Mouse (Mus musculus) adrenal gland, adult 2 months (tissue): Measurements from ENCODE around the gene Ifitm6. TPM values are rescaled to one million over a fixed set of nuclear protein-coding genes. Genes with fewer than 3 reads are reported as not detected.
"Not testable (repeated sequence)": the region's sequence is repeated elsewhere in the genome, so short reads cannot be mapped to it uniquely, and the experiment has no call there.

ENCODE experiments used
- DNase-seq: peaks from one replicate; pipeline ENCODE4 v3.0.0; 2021
- polyA plus RNA-seq: library from polyadenylated mRNA; depleted of rRNA; stranded (reverse); fragments of >200 nt; gene quantifications from 2 replicates; pipeline ENCODE4 v1.2.3, GENCODE M21; 2012; rRNA removed
- total RNA-seq, 2 experiments: library from RNA; stranded (reverse); gene quantifications; 2 replicates each; pipeline ENCODE4 v1.2.3; 2021

Ifitm6 gene
- total and polyA plus RNA-seq, 3 experiments: 0.39 to 0.93 TPM; not detected in 1

GRCm38 (mm10) chr7:140971479-140972171 lies 46.1 kb downstream of the Ifitm6 start:
- no peak for DNase-seq

GRCm38 (mm10) chr7:140970931-140971330 lies 46.8 kb downstream of the Ifitm6 start:
- no peak for DNase-seq

GRCm38 (mm10) chr7:140968710-140969109 lies 49.0 kb downstream of the Ifitm6 start:
- not testable (repeated sequence) for DNase-seq

- no peak for DNase-seq
These were observed 49.7 kb downstream of the Ifitm6 start for GRCm38 (mm10) chr7:140967862-140968591.

GRCm38 (mm10) chr7:140966921-140967320 lies 50.8 kb downstream of the Ifitm6 start, which contains the start of gene Ifitm1:
Gene Ifitm1 (plus strand): TSS chr7:140967221.
- no peak for DNase-seq

Other genes starting within 250 kb of the Ifitm6 start
Only the 30 nearest of the 31 such genes appear.
- not detected for gene Syce1, start 230.1 kb downstream of the Ifitm6 start, total RNA-seq
- gene Syce1, start 230.1 kb downstream of the Ifitm6 start, polyA plus RNA-seq: not detected in 2 replicates
- 1 to 10 TPM; 2.2 to 5.3 TPM for gene Zfp941, start 195.7 kb downstream of the Ifitm6 start, total RNA-seq
- 0.08 and 0.29 TPM in 2 replicates for gene Zfp941, start 195.7 kb downstream of the Ifitm6 start, polyA plus RNA-seq
- 1 to 10 TPM in 1 of 2 experiments, not detected in 1; 1.7 TPM for gene Urah, start 182.9 kb downstream of the Ifitm6 start, total RNA-seq
- gene Urah, start 182.9 kb downstream of the Ifitm6 start, polyA plus RNA-seq: 0.98 and 3.1 TPM in 2 replicates
- gene Scgb1c1, start 172.4 kb downstream of the Ifitm6 start, total RNA-seq: not detected
- gene Scgb1c1, start 172.4 kb downstream of the Ifitm6 start, polyA plus RNA-seq: not detected in 2 replicates
- under 1 TPM in 1 of 2 experiments, not detected in 1; 0.26 TPM for gene Odf3, start 170.1 kb downstream of the Ifitm6 start, total RNA-seq
- 3.0 and 4.4 TPM in 2 replicates for gene Odf3, start 170.1 kb downstream of the Ifitm6 start, polyA plus RNA-seq
- gene Gm45785, start 161.6 kb downstream of the Ifitm6 start, total RNA-seq: not detected
- 0.44 and 0.46 TPM in 2 replicates for gene Gm45785, start 161.6 kb downstream of the Ifitm6 start, polyA plus RNA-seq
- 10 to 100 TPM; 60.4 to 66.4 TPM for gene Ric8a, start 161.0 kb downstream of the Ifitm6 start, total RNA-seq
- 93.7 and 102 TPM in 2 replicates for gene Ric8a, start 161.0 kb downstream of the Ifitm6 start, polyA plus RNA-seq
- gene Bet1l, start 160.3 kb downstream of the Ifitm6 start, total RNA-seq: 10 to 100 TPM; 32.0 to 34.7 TPM
- gene Bet1l, start 160.3 kb downstream of the Ifitm6 start, polyA plus RNA-seq: 18.0 and 20.2 TPM in 2 replicates
- 100 to 1,000 TPM; 104 to 122 TPM for gene Psmd13, start 136.0 kb downstream of the Ifitm6 start, total RNA-seq
- gene Psmd13, start 136.0 kb downstream of the Ifitm6 start, polyA plus RNA-seq: 37.4 and 46.4 TPM in 2 replicates
- 10 to 100 TPM; 28.3 to 35.6 TPM for gene Sirt3, start 135.6 kb downstream of the Ifitm6 start, total RNA-seq
- gene Sirt3, start 135.6 kb downstream of the Ifitm6 start, polyA plus RNA-seq: 41.2 and 47.4 TPM in 2 replicates
- 1,000 to 10,000 TPM; 1,499 to 1,761 TPM for gene Cox8b, start 117.5 kb downstream of the Ifitm6 start, total RNA-seq
- gene Cox8b, start 117.5 kb downstream of the Ifitm6 start, polyA plus RNA-seq: 454 and 875 TPM in 2 replicates
- 1 to 10 TPM; 1.0 to 2.0 TPM for gene Nlrp6, start 97.0 kb downstream of the Ifitm6 start, total RNA-seq
- gene Nlrp6, start 97.0 kb downstream of the Ifitm6 start, polyA plus RNA-seq: 0.62 and 1.2 TPM in 2 replicates
- 10 to 100 TPM; 26.5 to 48.7 TPM for gene Pgghg, start 76.5 kb downstream of the Ifitm6 start, total RNA-seq
- gene Pgghg, start 76.5 kb downstream of the Ifitm6 start, polyA plus RNA-seq: 56.0 and 59.0 TPM in 2 replicates
- gene Ifitm5, start 67.6 kb downstream of the Ifitm6 start, total RNA-seq: 1 to 10 TPM in 1 of 2 experiments, under 1 TPM in 1; 0.78 to 1.3 TPM
- 1.2 and 2.7 TPM in 2 replicates for gene Ifitm5, start 67.6 kb downstream of the Ifitm6 start, polyA plus RNA-seq
- not detected for gene Gm45717, start 62.0 kb downstream of the Ifitm6 start, total RNA-seq
- gene Gm45717, start 62.0 kb downstream of the Ifitm6 start, polyA plus RNA-seq: not detected in 2 replicates
- 100 to 1,000 TPM; 504 to 654 TPM for gene Ifitm2, start 61.9 kb downstream of the Ifitm6 start, total RNA-seq
- 947 and 952 TPM in 2 replicates for gene Ifitm2, start 61.9 kb downstream of the Ifitm6 start, polyA plus RNA-seq
- gene Ifitm1, start 50.7 kb downstream of the Ifitm6 start, total RNA-seq: 10 to 100 TPM in 1 of 2 experiments, 1 to 10 TPM in 1; 7.6 to 14.6 TPM
- gene Ifitm1, start 50.7 kb downstream of the Ifitm6 start, polyA plus RNA-seq: 23.9 and 29.4 TPM in 2 replicates
- gene Ifitm3, start 7.2 kb downstream of the Ifitm6 start, total RNA-seq: 100 to 1,000 TPM; 102 to 148 TPM
- gene Ifitm3, start 7.2 kb downstream of the Ifitm6 start, polyA plus RNA-seq: 140 and 146 TPM in 2 replicates
- gene Gm17387, start 11.2 kb upstream of the Ifitm6 start, total RNA-seq: not detected
- gene Gm17387, start 11.2 kb upstream of the Ifitm6 start, polyA plus RNA-seq: not detected in 2 replicates
- 1 to 10 TPM; 1.4 to 3.0 TPM for gene B4galnt4, start 43.2 kb upstream of the Ifitm6 start, total RNA-seq
- gene B4galnt4, start 43.2 kb upstream of the Ifitm6 start, polyA plus RNA-seq: 1.7 and 5.1 TPM in 2 replicates
- gene Pkp3, start 60.3 kb upstream of the Ifitm6 start, total RNA-seq: 1 to 10 TPM in 1 of 2 experiments, under 1 TPM in 1; 0.89 to 1.5 TPM
- gene Pkp3, start 60.3 kb upstream of the Ifitm6 start, polyA plus RNA-seq: 0.68 and 1.4 TPM in 2 replicates
- 1 to 10 TPM; 2.8 to 5.3 TPM for gene Sigirr, start 82.6 kb upstream of the Ifitm6 start, total RNA-seq
- gene Sigirr, start 82.6 kb upstream of the Ifitm6 start, polyA plus RNA-seq: 6.7 and 8.7 TPM in 2 replicates
- gene Ano9, start 99.9 kb upstream of the Ifitm6 start, total RNA-seq: under 1 TPM in 1 of 2 experiments, not detected in 1; 0.17 TPM
- 0.17 and 0.25 TPM in 2 replicates for gene Ano9, start 99.9 kb upstream of the Ifitm6 start, polyA plus RNA-seq
- gene Ptdss2, start 104.5 kb upstream of the Ifitm6 start, total RNA-seq: 10 to 100 TPM; 27.7 to 37.9 TPM
- 38.2 and 41.7 TPM in 2 replicates for gene Ptdss2, start 104.5 kb upstream of the Ifitm6 start, polyA plus RNA-seq
- gene Rnh1, start 154.9 kb upstream of the Ifitm6 start, total RNA-seq: 100 to 1,000 TPM; 301 to 302 TPM
- 214 and 394 TPM in 2 replicates for gene Rnh1, start 154.9 kb upstream of the Ifitm6 start, polyA plus RNA-seq
- gene Hras, start 176.1 kb upstream of the Ifitm6 start, total RNA-seq: 10 to 100 TPM; 65.5 to 99.1 TPM
- gene Hras, start 176.1 kb upstream of the Ifitm6 start, polyA plus RNA-seq: 41.8 and 47.1 TPM in 2 replicates
- gene Lrrc56, start 176.2 kb upstream of the Ifitm6 start, total RNA-seq: 1 to 10 TPM; 6.3 to 8.0 TPM
- 8.0 and 8.7 TPM in 2 replicates for gene Lrrc56, start 176.2 kb upstream of the Ifitm6 start, polyA plus RNA-seq
- under 1 TPM; 0.17 TPM for gene Lmntd2, start 196.2 kb upstream of the Ifitm6 start, total RNA-seq
- 0.81 and 1.2 TPM in 2 replicates for gene Lmntd2, start 196.2 kb upstream of the Ifitm6 start, polyA plus RNA-seq
- gene Rassf7, start 197.9 kb upstream of the Ifitm6 start, total RNA-seq: 1 to 10 TPM; 2.0 to 6.0 TPM
- gene Rassf7, start 197.9 kb upstream of the Ifitm6 start, polyA plus RNA-seq: 14.1 and 18.1 TPM in 2 replicates
- gene Phrf1, start 210.9 kb upstream of the Ifitm6 start, total RNA-seq: 10 to 100 TPM; 61.0 to 64.5 TPM
- gene Phrf1, start 210.9 kb upstream of the Ifitm6 start, polyA plus RNA-seq: 23.5 and 33.7 TPM in 2 replicates